ENCODE assay signal across 8 mouse cellular contexts in the genomic region with DNA sequence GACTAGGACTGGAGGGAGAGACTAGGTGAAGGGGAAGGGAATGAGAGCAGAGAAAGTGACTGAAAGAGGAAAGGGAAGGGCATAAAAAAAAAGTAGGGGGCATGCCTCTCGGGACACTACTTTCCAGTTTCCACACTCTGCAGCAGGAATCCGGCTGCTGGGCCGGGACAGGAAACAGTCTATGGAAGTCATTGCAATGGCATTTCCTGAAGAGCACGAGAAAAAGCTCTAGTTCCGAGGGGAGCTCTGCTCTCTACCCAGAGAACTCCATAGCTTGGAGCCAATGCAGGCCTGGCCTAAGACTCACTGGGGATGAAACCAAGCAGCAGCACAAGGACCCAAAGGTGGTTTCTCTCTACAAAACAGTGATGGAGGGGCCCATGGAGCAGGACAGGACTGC. TPM values are rescaled to one million over a fixed set of nuclear protein-coding genes. Genes with fewer than 3 reads are reported as not detected.
DNase-seq lines count a peak whose midpoint lies in the region; ATAC-seq and TF ChIP-seq lines count a peak whose summit lies in the region.

No protein-coding gene starts in this region.

- no peak for DNase-seq in left cerebral cortex, adult 2 months (ENCODE audit: extremely low spot score in 1 of 2, low spot score in 2 of 2)
- no peak for DNase-seq in left cerebral cortex, adult 8-10 months (ENCODE audit: low spot score in 2 of 2)
- DNase-seq in liver, embryonic 13.5 days, result no peak
- no peak for DNase-seq in right cerebral cortex, adult 2 months (ENCODE audit: low spot score in 2 of 2)
- DNase-seq in urinary bladder, adult 2 months (ENCODE audit: low spot score), result no peak

- TF ChIP-seq POLR2A in olfactory bulb, adult 2 months (IDR thresholded peaks at IDR 0.05; ENCODE audit: insufficient read depth, low read depth, low read length), result no peak

- no peaks in the 10 kb centered on the region for H3K27me3 ChIP-seq in forebrain, embryonic 13.5 days
- no peaks in the 10 kb centered on the region for H3K27me3 ChIP-seq in hindbrain, embryonic 13.5 days
- H3K27me3 ChIP-seq in liver, embryonic 13.5 days, result no peaks in the 10 kb centered on the region

- intact Hi-C loops in left cerebral cortex, adult 2 months (cut with DNase I), result no loop called here

- H3K36me3 ChIP-seq in forebrain, embryonic 13.5 days (ENCODE audit: poor library complexity, severe bottlenecking), result peaks cover 25% of the 10 kb centered on the region
- peaks cover 26% of the 10 kb centered on the region for H3K36me3 ChIP-seq in hindbrain, embryonic 13.5 days
- peaks cover 72% of the 10 kb centered on the region for H3K36me3 ChIP-seq in liver, embryonic 13.5 days

- H3K4me3 ChIP-seq in left cerebral cortex, adult 2 months, result no peak overlapping the region; the same call in 1 of the 2 replicates
- H3K4me3 ChIP-seq in forebrain, embryonic 13.5 days, result no peak overlapping the region
- H3K4me3 ChIP-seq in hindbrain, embryonic 13.5 days, result no peak overlapping the region
- H3K4me3 ChIP-seq in liver, embryonic 13.5 days (replicated peaks), result no peak overlapping the region
- no peak overlapping the region for H3K4me3 ChIP-seq in olfactory bulb, adult 2 months (ENCODE audit: insufficient read depth, low read depth, low read length)

- no peak overlapping the region for H3K4me2 ChIP-seq in forebrain, embryonic 13.5 days
- H3K4me2 ChIP-seq in hindbrain, embryonic 13.5 days, result peak overlapping the region; percentile 13; the same call in 1 of the 2 replicates
- no peak overlapping the region for H3K4me2 ChIP-seq in liver, embryonic 13.5 days

- H3K4me1 ChIP-seq in forebrain, embryonic 13.5 days, result peaks cover 76% of the 10 kb centered on the region
- peaks cover 91% of the 10 kb centered on the region for H3K4me1 ChIP-seq in hindbrain, embryonic 13.5 days (replicated peaks)
- peaks cover 97% of the 10 kb centered on the region for H3K4me1 ChIP-seq in liver, embryonic 13.5 days (replicated peaks)
- H3K4me1 ChIP-seq in olfactory bulb, adult 2 months (ENCODE audit: control insufficient read depth, insufficient read depth, low read length), result peaks cover 35% of the 10 kb centered on the region

- 73% methylated on average over 5 of the region's 5 CpGs for WGBS in forebrain, embryonic 13.5 days
- 50% methylated on average over 5 of the region's 5 CpGs for WGBS in hindbrain, embryonic 13.5 days
- WGBS in liver, embryonic 13.5 days (ENCODE audit: insufficient replicate concordance), result 62% methylated on average over 5 of the region's 5 CpGs
- WGBS in olfactory bulb, adult 2 months, result 69% methylated on average over 5 of the region's 5 CpGs

- no peak overlapping the region for H3K9ac ChIP-seq in forebrain, embryonic 13.5 days
- H3K9ac ChIP-seq in hindbrain, embryonic 13.5 days, result no peak overlapping the region
- 0 out of 2 replicates have a peak overlapping the region, but pooled peaks have one; percentile 15 for H3K9ac ChIP-seq in liver, embryonic 13.5 days

- no peak for ATAC-seq in forebrain, embryonic 13.5 days
- no peak for ATAC-seq in hindbrain, embryonic 13.5 days (ENCODE audit: low FRiP score)
- no peak for ATAC-seq in liver, embryonic 13.5 days (ENCODE audit: low read depth)

- peak overlapping the region; percentile 87 for H3K27ac ChIP-seq in left cerebral cortex, adult 2 months
- peak overlapping the region; percentile 52; the same call in 1 of the 2 replicates for H3K27ac ChIP-seq in forebrain, embryonic 13.5 days
- peak overlapping the region; percentile 74 for H3K27ac ChIP-seq in hindbrain, embryonic 13.5 days
- H3K27ac ChIP-seq in liver, embryonic 13.5 days, result peak overlapping the region; percentile 100
- peak overlapping the region; percentile 92 for H3K27ac ChIP-seq in olfactory bulb, adult 2 months (ENCODE audit: insufficient read depth, low read depth, low read length)

- no peak for TF ChIP-seq CTCF in left cerebral cortex, adult 2 months (IDR thresholded peaks at IDR 0.05)
- no peak for TF ChIP-seq CTCF in olfactory bulb, adult 2 months (IDR thresholded peaks at IDR 0.05; ENCODE audit: insufficient read depth, low read depth, low read length)

- no peaks in the 10 kb centered on the region for H3K9me3 ChIP-seq in forebrain, embryonic 13.5 days (replicated peaks)
- no peaks in the 10 kb centered on the region for H3K9me3 ChIP-seq in hindbrain, embryonic 13.5 days
- no peaks in the 10 kb centered on the region for H3K9me3 ChIP-seq in liver, embryonic 13.5 days (replicated peaks)

RNA-seq across cellular contexts. Expression of gene Bcl2l1, which starts 10.5 kb away (rescaled TPM):
- total RNA-seq in left cerebral cortex, adult 2 months (2021), result 100 to 1,000 TPM; 133 to 135 TPM
- total RNA-seq in left cerebral cortex, adult 8-10 months (2022), result 100 to 1,000 TPM; 125 to 143 (median 135) TPM
- polyA plus RNA-seq in forebrain, embryonic 13.5 days (2015; fragmentation: Nextera tagmentation; extraction: Ambion mirVana), result 155 and 164 TPM in 2 replicates
- polyA plus RNA-seq in hindbrain, embryonic 13.5 days (2015; fragmentation: Nextera tagmentation; extraction: Ambion mirVana), result 173 and 179 TPM in 2 replicates
- polyA plus RNA-seq in liver, embryonic 13.5 days (2015; fragmentation: Nextera tagmentation; extraction: Ambion mirVana), result 148 and 164 TPM in 2 replicates
- 296 and 622 TPM in 2 replicates for polyA plus RNA-seq in olfactory bulb, adult 2 months (2012; ENCODE audit: insufficient read depth, insufficient read length, low replicate concordance, missing spikeins)
- 76.7 and 88.6 TPM in 2 replicates for polyA plus RNA-seq in urinary bladder, adult 2 months (2012; rRNA removed)

RNA-seq across cellular contexts. Expression of gene Tpx2, which starts 26.7 kb away (rescaled TPM):
- total RNA-seq in left cerebral cortex, adult 2 months (2021), result 1 to 10 TPM; 2.5 to 3.0 TPM
- total RNA-seq in left cerebral cortex, adult 8-10 months (2022), result 1 to 10 TPM; 1.9 to 2.9 (median 2.2) TPM
- 102 and 103 TPM in 2 replicates for polyA plus RNA-seq in forebrain, embryonic 13.5 days (2015; fragmentation: Nextera tagmentation; extraction: Ambion mirVana)
- 21.9 and 24.8 TPM in 2 replicates for polyA plus RNA-seq in hindbrain, embryonic 13.5 days (2015; fragmentation: Nextera tagmentation; extraction: Ambion mirVana)
- polyA plus RNA-seq in liver, embryonic 13.5 days (2015; fragmentation: Nextera tagmentation; extraction: Ambion mirVana), result 59.8 and 79.4 TPM in 2 replicates
- 120 TPM in 1 of 2 replicates, not detected in the other for polyA plus RNA-seq in olfactory bulb, adult 2 months (2012; ENCODE audit: insufficient read depth, insufficient read length, low replicate concordance, missing spikeins)
- 3.0 and 3.2 TPM in 2 replicates for polyA plus RNA-seq in urinary bladder, adult 2 months (2012; rRNA removed)
